Mouse (Mus musculus) hindbrain, embryonic 13.5 days (tissue): ENCODE measurements around the gene 4933417A18Rik. TPM values are rescaled to one million over a fixed set of nuclear protein-coding genes. Genes with fewer than 3 reads are reported as not detected.
"Not testable (repeated sequence)": the region's sequence is repeated elsewhere in the genome, so short reads cannot be mapped to it uniquely, and the experiment has no call there.

ENCODE experiments used
- ATAC-seq: fragments of 200-750 bp; cut with Nextera tagmentation; 2 replicates; pipeline ENCODE4 v1.8.0; 2017; ENCODE audit warnings: moderate TSS enrichment; ENCODE audit not compliant: low FRiP score
- H3K27ac ChIP-seq: fragments of 300-500 bp; sonication (generic); 2 replicates; pipeline ENCODE4 v1.5.1; 2015; ENCODE audit warnings: inconsistent platforms, mild to moderate bottlenecking, moderate library complexity
- H3K27me3 ChIP-seq: fragments of 300-500 bp; sonication (generic); 2 replicates; pipeline ENCODE4 v1.6.1; 2015; ENCODE audit warnings: mild to moderate bottlenecking, inconsistent platforms
- H3K36me3 ChIP-seq: fragments of 300-500 bp; sonication (generic); 2 replicates; pipeline ENCODE4 v1.6.1; 2015; ENCODE audit warnings: mild to moderate bottlenecking, inconsistent platforms
- H3K4me1 ChIP-seq: fragments of 300-500 bp; sonication (generic); replicated peaks from 2 replicates; pipeline ENCODE4 v1.6.1; 2015; ENCODE audit warnings: inconsistent platforms
- H3K4me2 ChIP-seq: fragments of 300-500 bp; sonication (generic); 2 replicates; pipeline ENCODE4 v1.6.1; 2015; ENCODE audit warnings: inconsistent platforms, mild to moderate bottlenecking, moderate library complexity
- H3K4me3 ChIP-seq: fragments of 300-500 bp; sonication (generic); 2 replicates; pipeline ENCODE4 v1.5.1; 2015; ENCODE audit warnings: mild to moderate bottlenecking, inconsistent platforms
- H3K9ac ChIP-seq: fragments of 300-500 bp; sonication (generic); 2 replicates; pipeline ENCODE4 v1.6.1; 2015; ENCODE audit warnings: mild to moderate bottlenecking, inconsistent platforms
- H3K9me3 ChIP-seq: fragments of 300-500 bp; sonication (generic); 2 replicates; pipeline ENCODE4 v1.6.1; 2016; ENCODE audit warnings: inconsistent platforms
- WGBS: fragments of 180-500 bp; shearing (Covaris S2); methylation state at CpG from one replicate; pipeline ENCODE4 v1.1.7; 2015; 5-methylcytosine and 5-hydroxymethylcytosine counted together
- polyA plus RNA-seq: library from polyadenylated mRNA; unstranded; fragments of >200 nt; fragmentation: Nextera tagmentation; extraction: Ambion mirVana; gene quantifications from 2 replicates; pipeline ENCODE4 v1.2.1, GENCODE M21; 2015

4933417A18Rik gene
- polyA plus RNA-seq, result not detected in 2 replicates

DNA sequence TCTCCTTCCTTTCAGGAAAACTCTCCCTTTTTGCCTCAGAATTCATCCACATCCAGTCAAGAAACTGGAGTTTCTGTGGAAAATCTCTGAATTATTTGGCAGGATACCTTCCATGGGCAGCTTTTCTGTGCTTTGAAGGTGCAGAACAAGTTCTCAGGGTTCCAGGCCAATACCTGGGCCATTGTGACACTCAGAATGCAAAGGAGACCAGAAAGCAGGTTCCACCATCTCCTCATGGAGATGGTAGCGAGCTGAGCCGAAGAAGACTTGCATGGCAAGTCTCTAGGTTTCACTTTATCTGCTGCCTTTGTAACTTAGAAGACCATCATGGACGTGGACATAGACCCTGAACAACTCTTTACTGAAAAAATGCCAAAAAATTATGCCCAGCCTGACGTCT lies at the start of gene 4933417A18Rik, which contains the start of gene Fam217a:
4933417A18Rik (plus strand) TSS at position 200 of the 400 bp plus-strand sequence.
Fam217a (minus strand) TSS at position 101 of the 400 bp plus-strand sequence.
- no peak within 1 kb of the TSS for H3K9ac ChIP-seq
- H3K36me3 ChIP-seq, result no peaks in the 10 kb centered on the region
- H3K4me1 ChIP-seq, result no peaks in the 10 kb centered on the region
- 81% methylated on average over 4 of the region's 4 CpGs for WGBS
- H3K27me3 ChIP-seq, result no peaks in the 10 kb centered on the region
- H3K27ac ChIP-seq, result no peak within 1 kb of the TSS
- no peak within 1 kb of the TSS for H3K4me3 ChIP-seq
- H3K4me2 ChIP-seq, result no peak within 1 kb of the TSS
- no peak for ATAC-seq
- H3K9me3 ChIP-seq, result no peaks in the 10 kb centered on the region

DNA sequence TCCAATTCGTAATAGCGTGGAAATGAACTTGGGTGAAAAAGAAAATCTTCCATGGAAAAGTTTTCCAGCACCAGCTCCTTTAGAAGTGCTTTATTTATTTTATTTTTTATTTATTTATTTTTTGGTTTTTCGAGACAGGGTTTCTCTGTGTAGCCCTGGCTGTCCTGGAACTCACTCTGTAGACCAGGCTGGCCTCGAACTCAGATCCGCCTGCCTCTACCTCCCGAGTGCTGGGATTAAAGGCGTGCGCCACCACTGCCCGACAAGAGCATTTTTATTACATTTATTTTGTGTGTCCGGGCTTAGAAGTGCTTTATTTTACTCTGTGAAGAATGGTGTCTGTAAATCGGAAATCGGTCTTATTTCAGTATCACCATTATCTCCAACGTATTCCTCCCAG lies 49.5 kb upstream of the 4933417A18Rik start:
- WGBS, result 20% methylated on average over 13 of the region's 13 CpGs
- peak; percentile 53 for ATAC-seq

DNA sequence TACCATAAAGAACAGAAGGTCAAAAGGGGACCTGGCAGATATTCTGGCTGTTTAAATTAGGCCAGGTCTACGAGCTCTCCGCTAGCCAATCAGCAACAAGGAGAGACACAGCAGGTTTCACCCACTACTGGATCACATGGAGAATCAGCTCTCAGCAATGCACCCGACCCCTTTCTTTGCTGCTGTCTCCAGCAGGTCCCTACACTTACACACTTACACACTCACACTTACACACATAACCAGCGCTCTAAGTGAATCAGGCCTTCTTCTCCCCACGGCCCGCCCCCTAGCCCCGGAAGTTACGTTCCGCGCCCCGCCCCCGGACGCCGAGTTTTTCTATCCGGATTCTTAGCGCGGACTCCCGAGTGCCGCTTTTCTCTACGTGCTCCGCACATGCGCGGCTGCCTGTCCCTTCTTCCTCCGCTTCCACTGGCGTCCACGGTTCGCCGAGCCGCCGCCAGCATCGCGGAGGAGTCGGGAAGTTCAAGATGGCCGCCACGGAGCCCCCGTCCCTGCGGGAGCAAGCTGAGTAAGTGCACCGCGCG lies 49.0 kb upstream of the 4933417A18Rik start, which contains the start of gene Prpf4b:
Prpf4b (plus strand) TSS at position 137 of the 545 bp plus-strand sequence.
- Histone ChIP-seq H3K27ac (peak within 1 kb of the TSS; percentile 98), H3K4me2 (peak within 1 kb of the TSS; percentile 81), H3K36me3 (no peaks in the 10 kb centered on the region), H3K4me3 (peak within 1 kb of the TSS; percentile 97), H3K27me3 (no peaks in the 10 kb centered on the region), H3K9ac (peak within 1 kb of the TSS; percentile 92), H3K4me1 (peaks cover 31% of the 10 kb centered on the region), H3K9me3 (no peaks in the 10 kb centered on the region)
- peak; percentile 86 for ATAC-seq
- under 1% methylated on average over 40 of the region's 40 CpGs for WGBS

More for the DNA sequence above, 49.5 kb upstream of the 4933417A18Rik start:
- H3K9me3 ChIP-seq, H3K36me3 ChIP-seq, H3K27me3 ChIP-seq: not testable (repeated sequence)
- peaks cover 31% of the 10 kb centered on the region for H3K4me1 ChIP-seq
- peak overlapping the region; percentile 81 for H3K4me2 ChIP-seq
- H3K9ac ChIP-seq, result peak overlapping the region; percentile 92
- H3K4me3 ChIP-seq, result peak overlapping the region; percentile 97
- H3K27ac ChIP-seq, result peak overlapping the region; percentile 98

DNA sequence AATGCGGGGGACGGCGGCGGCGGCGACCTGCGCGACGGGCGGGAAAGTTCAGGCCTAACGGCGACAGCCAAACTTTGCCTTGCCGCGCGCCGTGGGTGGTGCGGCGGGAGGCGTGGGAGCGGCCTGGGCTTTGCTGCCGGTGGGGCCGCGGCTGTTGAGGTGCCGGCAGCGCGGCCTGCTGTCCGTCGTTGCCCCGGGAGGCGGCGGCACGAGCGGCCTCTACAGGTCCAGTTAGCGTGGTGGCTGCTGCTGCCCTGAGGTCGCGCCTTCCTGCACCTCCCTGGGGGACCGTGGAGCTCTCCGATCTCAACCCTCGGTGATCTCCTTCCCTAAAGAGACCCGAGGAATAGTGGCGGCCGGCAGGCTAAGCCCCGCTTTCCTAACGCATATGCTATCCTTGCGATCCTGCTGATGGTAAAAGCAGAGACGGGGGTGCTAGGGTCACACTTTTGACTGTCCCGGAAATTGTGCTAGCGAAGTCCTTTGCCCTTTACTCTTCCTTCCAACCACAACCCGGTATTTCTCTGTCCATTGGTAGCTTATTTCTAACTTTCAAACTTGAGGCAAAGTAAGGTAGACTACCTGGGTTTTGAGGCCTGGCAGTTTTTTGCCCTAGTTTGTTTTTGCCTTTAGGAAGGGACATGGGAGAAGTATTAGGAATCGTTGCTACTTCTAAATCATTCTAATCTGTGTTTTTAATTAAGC lies 48.3 kb upstream of the 4933417A18Rik start:
- Histone ChIP-seq H3K9ac (peak overlapping the region; percentile 92), H3K9me3 (no peaks in the 10 kb centered on the region), H3K4me2 (peak overlapping the region; percentile 81), H3K4me3 (peak overlapping the region; percentile 97), H3K4me1 (peaks cover 31% of the 10 kb centered on the region), H3K27ac (peak overlapping the region; percentile 98), H3K36me3 (no peaks in the 10 kb centered on the region), H3K27me3 (no peaks in the 10 kb centered on the region)
- peak; percentile 31 for ATAC-seq
- WGBS, result under 1% methylated on average over 44 of the region's 50 CpGs

DNA sequence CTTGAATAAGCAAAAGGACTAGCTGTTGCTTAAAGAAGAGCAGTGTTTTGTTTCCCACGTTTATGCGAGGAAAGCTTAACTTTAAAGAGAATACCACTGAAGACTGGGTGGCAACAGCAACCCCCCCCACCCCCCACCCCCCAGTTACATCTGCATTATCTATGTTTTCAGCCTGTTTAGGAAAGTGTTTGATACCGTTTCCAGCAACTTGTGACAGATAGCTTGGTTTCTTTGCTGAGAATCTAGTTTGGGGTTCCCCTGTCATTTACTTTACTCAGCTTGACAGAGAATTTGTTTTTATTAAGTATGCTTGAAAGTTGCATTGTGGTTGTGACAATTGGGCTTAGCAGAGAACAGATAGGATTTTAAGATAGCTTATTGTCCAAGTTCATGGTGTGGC lies 47.7 kb upstream of the 4933417A18Rik start:
- no peak for ATAC-seq
- H3K27me3 ChIP-seq, result no peaks in the 10 kb centered on the region
- H3K9me3 ChIP-seq, result no peaks in the 10 kb centered on the region
- 8% methylated on average over 3 of the region's 3 CpGs for WGBS
- peak overlapping the region; percentile 92 for H3K9ac ChIP-seq
- H3K36me3 ChIP-seq, result no peaks in the 10 kb centered on the region
- H3K4me2 ChIP-seq, result peak overlapping the region; percentile 81
- H3K27ac ChIP-seq, result no peak overlapping the region
- H3K4me1 ChIP-seq, result peaks cover 31% of the 10 kb centered on the region
- H3K4me3 ChIP-seq, result peak overlapping the region; percentile 97

DNA sequence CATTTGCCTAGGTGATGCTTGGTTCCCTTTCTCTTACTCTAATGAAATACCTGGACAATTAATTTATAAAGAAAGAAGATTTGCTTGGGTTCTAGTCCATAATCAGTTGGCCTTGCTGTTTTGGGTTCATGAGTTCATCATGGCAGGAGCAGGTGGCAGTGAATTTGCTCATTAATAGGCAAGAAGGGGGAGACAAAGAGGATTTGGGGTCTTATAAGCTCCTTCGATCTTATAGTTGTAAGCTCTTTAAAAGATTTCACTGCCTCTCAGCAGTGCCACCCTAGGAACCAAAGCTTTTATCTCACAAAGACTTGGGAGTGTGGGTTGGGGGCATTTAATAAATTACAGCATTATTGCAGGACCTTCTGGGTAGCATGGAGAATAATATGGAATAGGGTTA lies 31.3 kb upstream of the 4933417A18Rik start:
- no peaks in the 10 kb centered on the region for H3K4me1 ChIP-seq
- H3K4me2 ChIP-seq, result no peak overlapping the region
- H3K27me3 ChIP-seq, result no peaks in the 10 kb centered on the region
- WGBS, result 83% methylated on average over 1 of the region's 1 CpGs
- ATAC-seq, result no peak
- H3K9me3 ChIP-seq, result no peaks in the 10 kb centered on the region
- no peak overlapping the region for H3K4me3 ChIP-seq
- H3K9ac ChIP-seq, result no peak overlapping the region
- H3K27ac ChIP-seq, result no peak overlapping the region
- H3K36me3 ChIP-seq, result peaks cover 85% of the 10 kb centered on the region

DNA sequence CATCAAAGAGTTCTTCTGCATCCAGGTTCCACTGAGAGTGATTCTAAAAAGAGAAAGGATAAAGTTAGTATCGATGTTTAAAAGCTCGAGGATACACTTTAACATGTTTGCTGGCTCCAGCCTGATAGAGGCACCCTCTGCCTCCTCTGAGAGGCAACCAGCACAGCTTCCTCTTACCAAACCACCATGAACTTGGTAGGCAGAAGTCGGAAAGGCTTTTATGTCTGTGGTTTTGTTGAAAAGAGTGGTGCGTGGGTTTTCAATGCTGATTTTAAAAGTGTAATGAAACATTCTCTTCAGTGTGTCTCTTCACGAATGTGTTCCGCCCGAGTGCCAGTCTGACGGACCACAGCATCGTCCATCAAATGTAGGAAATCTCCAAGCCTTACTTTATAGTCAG lies 9.6 kb upstream of the 4933417A18Rik start:
- Histone ChIP-seq H3K4me3 (no peak overlapping the region), H3K27ac (no peak overlapping the region), H3K4me1 (0 out of 2 replicates have a peak, but pooled peaks cover 7% of the 10 kb centered on the region), H3K9me3 (no peaks in the 10 kb centered on the region), H3K27me3 (no peaks in the 10 kb centered on the region), H3K9ac (no peak overlapping the region), H3K36me3 (no peaks in the 10 kb centered on the region), H3K4me2 (no peak overlapping the region)
- 88% methylated on average over 9 of the region's 9 CpGs for WGBS
- ATAC-seq, result no peak

DNA sequence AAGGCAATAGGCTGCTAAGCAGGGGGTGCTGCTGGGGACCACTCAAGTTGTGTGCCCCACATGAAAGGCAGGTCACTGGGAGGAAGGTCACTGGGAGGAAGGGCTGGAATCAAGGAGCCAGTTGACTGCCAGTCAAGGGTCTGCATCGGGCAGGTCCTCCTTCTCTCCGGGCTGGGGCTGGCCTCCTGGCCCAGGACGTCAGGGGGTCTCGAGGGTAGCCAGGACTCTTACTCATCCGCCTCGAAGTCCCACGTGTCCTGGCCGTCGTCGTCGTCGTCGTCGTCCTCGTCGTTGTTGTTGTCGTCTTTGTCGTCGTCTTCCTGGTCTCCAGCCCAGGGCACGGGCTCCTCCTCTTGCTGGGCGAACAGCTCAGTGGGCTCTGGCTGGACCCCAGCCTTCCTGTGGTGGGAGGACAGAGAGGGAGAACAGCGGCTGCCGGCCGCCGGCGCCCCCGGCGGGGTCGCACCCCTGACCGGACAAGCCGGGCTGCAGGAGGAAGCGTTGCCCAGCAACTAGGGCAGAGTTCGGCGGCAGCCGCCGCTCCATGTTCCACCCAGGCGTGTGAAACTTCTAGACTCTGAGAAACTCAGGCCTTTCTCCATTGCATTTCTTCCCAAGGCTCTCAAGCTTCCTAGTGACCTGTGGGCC lies 7.6 kb upstream of the 4933417A18Rik start:
- Histone ChIP-seq H3K9me3 (no peaks in the 10 kb centered on the region), H3K4me2 (peak overlapping the region; percentile 52), H3K4me3 (peak overlapping the region; percentile 30), H3K27me3 (no peaks in the 10 kb centered on the region), H3K36me3 (no peaks in the 10 kb centered on the region), H3K9ac (peak overlapping the region; percentile 58), H3K4me1 (0 out of 2 replicates have a peak, but pooled peaks cover 7% of the 10 kb centered on the region), H3K27ac (no peak overlapping the region)
- WGBS, result 43% methylated on average over 32 of the region's 37 CpGs
- peak; percentile 52; the same call in 1 of the 2 replicates for ATAC-seq

DNA sequence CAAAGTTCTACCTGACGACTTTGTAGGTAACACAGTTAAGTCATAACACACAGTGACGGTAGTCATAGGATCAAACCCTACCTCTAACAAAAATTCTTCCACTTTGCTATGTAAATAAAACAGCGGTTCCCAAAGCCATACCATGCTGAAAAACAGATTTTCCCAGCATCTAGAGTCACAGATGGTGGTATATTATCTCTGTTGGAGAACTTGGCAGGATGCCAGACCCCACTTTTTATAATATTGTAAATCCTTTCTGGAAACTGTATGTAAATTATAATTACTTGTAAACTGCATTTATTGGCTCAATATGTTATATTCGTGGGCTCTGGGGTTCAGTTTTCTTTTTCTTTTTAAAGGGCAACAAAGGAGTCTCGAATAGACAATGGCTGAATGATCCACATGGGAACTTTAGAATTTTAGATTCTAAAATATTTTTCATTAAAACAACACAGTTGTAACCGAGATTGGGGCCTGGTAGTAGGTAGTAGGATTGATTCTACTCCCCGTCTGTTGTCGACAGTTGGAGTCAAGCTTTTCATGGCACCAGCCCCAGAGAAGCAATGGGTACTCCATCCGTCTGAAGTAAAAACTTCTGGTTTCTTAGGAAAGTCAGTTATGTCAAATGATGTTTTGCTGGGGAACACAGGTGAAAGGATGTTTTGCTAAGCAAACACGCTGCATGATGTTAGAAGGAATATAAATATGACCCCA lies 10.9 kb downstream of the 4933417A18Rik start:
- no peaks in the 10 kb centered on the region for H3K27me3 ChIP-seq
- no peak overlapping the region for H3K27ac ChIP-seq
- H3K36me3 ChIP-seq, result no peaks in the 10 kb centered on the region
- no peak overlapping the region for H3K4me3 ChIP-seq
- no peaks in the 10 kb centered on the region for H3K4me1 ChIP-seq
- no peak overlapping the region for H3K4me2 ChIP-seq
- no peaks in the 10 kb centered on the region for H3K9me3 ChIP-seq
- WGBS, result 74% methylated on average over 10 of the region's 10 CpGs
- H3K9ac ChIP-seq, result no peak overlapping the region
- ATAC-seq, result no peak

DNA sequence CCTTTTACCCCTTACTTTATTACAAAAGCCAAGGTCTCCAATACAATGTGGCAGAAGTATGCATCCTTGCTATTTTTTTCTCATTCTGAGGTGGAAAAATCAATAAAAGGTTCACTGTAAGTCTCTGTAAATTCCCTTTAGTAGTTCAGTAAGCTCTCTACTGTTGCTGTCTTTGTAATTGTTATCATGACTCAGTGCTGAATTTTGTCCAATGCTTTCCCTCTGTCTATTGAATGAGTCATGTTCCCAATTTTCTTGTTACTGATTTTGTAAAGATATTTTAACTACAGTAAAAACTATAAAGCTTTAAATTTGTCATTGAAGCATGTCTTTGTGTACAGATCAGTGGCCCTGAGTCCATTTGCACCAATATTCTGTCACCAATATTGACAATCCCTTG lies 18.2 kb downstream of the 4933417A18Rik start:
- Histone ChIP-seq H3K4me3 (no peak overlapping the region), H3K36me3 (no peaks in the 10 kb centered on the region), H3K4me1 (no peaks in the 10 kb centered on the region), H3K27me3 (no peaks in the 10 kb centered on the region), H3K9me3 (no peaks in the 10 kb centered on the region), H3K9ac (no peak overlapping the region), H3K27ac (no peak overlapping the region), H3K4me2 (no peak overlapping the region)
- no peak for ATAC-seq

DNA sequence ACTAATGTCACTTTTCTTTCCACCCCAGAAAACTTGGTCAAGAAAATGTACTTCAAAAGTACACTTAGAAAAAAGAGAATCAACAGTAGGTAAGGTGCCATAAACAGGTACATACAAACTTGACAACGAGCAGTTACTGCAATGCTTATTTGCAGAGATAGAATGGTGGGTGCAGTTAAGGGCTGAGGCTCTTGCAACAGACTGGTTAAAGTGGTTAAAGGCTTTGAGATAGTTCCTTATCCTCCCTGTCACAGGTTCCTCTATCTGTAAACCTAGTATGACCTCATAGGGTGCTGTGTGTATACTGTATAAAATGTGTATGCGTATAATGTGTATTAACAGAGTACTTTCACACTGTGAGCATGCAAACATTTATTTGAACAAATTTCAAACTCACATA lies 27.2 kb downstream of the 4933417A18Rik start:
- not testable (repeated sequence) for ATAC-seq, H3K4me1 ChIP-seq, H3K27me3 ChIP-seq, H3K27ac ChIP-seq, H3K4me3 ChIP-seq, H3K9ac ChIP-seq, H3K9me3 ChIP-seq, H3K36me3 ChIP-seq, H3K4me2 ChIP-seq
- 94% methylated on average over 2 of the region's 2 CpGs for whole genome bisulfite sequencing

DNA sequence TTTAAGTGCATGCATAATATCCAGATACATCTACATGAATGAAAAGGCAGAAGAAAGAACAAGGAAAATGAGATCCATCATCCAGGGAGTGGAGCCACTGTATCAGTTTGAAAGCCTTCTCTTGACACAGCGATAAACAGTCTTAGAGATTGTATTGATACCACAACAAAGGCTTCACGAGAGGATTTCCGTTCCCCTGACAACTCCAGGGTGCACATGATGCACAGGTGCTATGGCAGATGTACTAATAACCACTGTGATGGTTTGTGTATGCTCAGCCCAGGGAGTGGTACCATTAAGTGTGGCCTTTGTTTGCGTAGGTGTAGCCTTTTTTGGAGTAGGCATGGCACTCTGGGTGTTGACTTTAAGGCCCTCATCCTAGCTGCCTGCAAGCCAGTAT lies 32.7 kb downstream of the 4933417A18Rik start:
- ATAC-seq, result no peak

More for the DNA sequence above, 32.7 kb downstream of the 4933417A18Rik start:
- Histone ChIP-seq H3K4me2 (no peak overlapping the region), H3K27me3 (no peaks in the 10 kb centered on the region), H3K27ac (no peak overlapping the region), H3K9me3 (no peaks in the 10 kb centered on the region), H3K4me1 (no peaks in the 10 kb centered on the region), H3K36me3 (no peaks in the 10 kb centered on the region), H3K9ac (no peak overlapping the region), H3K4me3 (no peak overlapping the region)
- 88% methylated on average over 4 of the region's 4 CpGs for WGBS
